Mouse (Mus musculus) spleen, adult 2 months (tissue): ENCODE results near the gene Cep95.

Experiments used
- CTCF ChIP-seq: fragments of 200-500 bp; IDR thresholded peaks from 2 replicates; pipeline ENCODE4 v1.5.1; 2011; ENCODE audit warnings: mild to moderate bottlenecking, inconsistent platforms; ENCODE audit not compliant: insufficient read depth, insufficient read length, insufficient replicate concordance; ENCODE audit errors: extremely low read depth
- POLR2A ChIP-seq: fragments of 200-500 bp; IDR thresholded peaks from 2 replicates; pipeline ENCODE4 v1.6.1; 2011; ENCODE audit warnings: low read depth, low read length, inconsistent platforms

- TF ChIP-seq CTCF (no peak), POLR2A (no peak)
These were observed 26.7 kb downstream of the Cep95 start for GRCm38 (mm10) chr11:106815761-106816160.
